Mouse (Mus musculus) embryonic fibroblast, embryonic 13.5 days (primary cell): Measurements from ENCODE around the gene Olfr1066.

Experiments
- CTCF ChIP-seq: IDR thresholded peaks from 2 replicates; pipeline ENCODE4 v1.5.1; 2011; ENCODE audit warnings: mild to moderate bottlenecking, control low read depth, low read length, moderate library complexity, borderline replicate concordance; ENCODE audit not compliant: insufficient read depth
- POLR2A ChIP-seq: IDR thresholded peaks from 2 replicates; pipeline ENCODE4 v1.6.1; 2011; ENCODE audit warnings: low read depth, mild to moderate bottlenecking, control low read depth, low read length, moderate library complexity

DNA sequence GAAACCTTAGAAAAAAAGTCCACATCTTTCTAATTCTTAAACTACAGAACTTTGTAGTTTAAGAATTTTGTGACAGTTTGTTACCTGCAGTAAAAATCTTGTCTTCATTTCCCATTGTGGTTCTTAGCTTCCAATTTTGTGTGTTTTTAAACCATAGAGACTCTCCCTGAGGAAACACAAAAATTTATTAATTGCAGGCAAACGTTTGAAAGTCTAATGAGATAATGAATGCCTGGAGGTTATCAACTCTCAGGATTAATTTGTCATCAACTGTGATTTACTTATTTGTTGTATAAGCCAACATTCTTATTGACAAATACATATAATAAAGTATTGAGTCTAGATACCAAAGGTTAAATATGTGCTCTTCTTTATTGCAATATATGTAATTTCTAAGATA, 31.2 kb upstream of the Olfr1066 start, which contains the start of gene Olfr228:
- no peak for TF ChIP-seq CTCF
- TF ChIP-seq POLR2A: no peak
